Mouse (Mus musculus) heart, embryonic 15.5 days (tissue): ENCODE data around the gene Scfd2. TPM values are rescaled to one million over a fixed set of nuclear protein-coding genes. Genes with fewer than 3 reads are reported as not detected.
A peak's percentile ranks its signal among the peaks of the same experiment; 100 is the strongest.

Source experiments
- ATAC-seq: fragments of 200-750 bp; cut with Nextera tagmentation; replicated peaks from 2 replicates; pipeline ENCODE4 v1.8.0; 2017; ENCODE audit warnings: low read depth, moderate TSS enrichment; ENCODE audit not compliant: insufficient number of reproducible peaks, insufficient read depth, low FRiP score
- H3K27ac ChIP-seq: fragments of 300-500 bp; sonication (generic); 2 replicates; pipeline ENCODE4 v1.5.1; 2015; ENCODE audit warnings: mild to moderate bottlenecking, inconsistent platforms
- H3K27me3 ChIP-seq: fragments of 300-500 bp; sonication (generic); 2 replicates; pipeline ENCODE4 v1.6.1; 2015; ENCODE audit warnings: inconsistent platforms
- H3K36me3 ChIP-seq: fragments of 300-500 bp; sonication (generic); 2 replicates; pipeline ENCODE4 v1.6.1; 2015; ENCODE audit warnings: mild to moderate bottlenecking, inconsistent platforms
- H3K4me1 ChIP-seq: fragments of 300-500 bp; sonication (generic); replicated peaks from 2 replicates; pipeline ENCODE4 v1.6.1; 2015; ENCODE audit warnings: inconsistent platforms
- H3K4me2 ChIP-seq: fragments of 300-500 bp; sonication (generic); 2 replicates; pipeline ENCODE4 v1.6.1; 2015; ENCODE audit warnings: inconsistent platforms, mild to moderate bottlenecking, moderate library complexity
- H3K4me3 ChIP-seq: fragments of 300-500 bp; sonication (generic); 2 replicates; pipeline ENCODE4 v1.5.1; 2015; ENCODE audit warnings: mild to moderate bottlenecking, inconsistent platforms
- H3K9ac ChIP-seq: fragments of 300-500 bp; sonication (generic); 2 replicates; pipeline ENCODE4 v1.6.1; 2015; ENCODE audit warnings: mild to moderate bottlenecking, inconsistent platforms
- H3K9me3 ChIP-seq: fragments of 300-500 bp; sonication (generic); replicated peaks from 2 replicates; pipeline ENCODE4 v1.6.1; 2016; ENCODE audit warnings: inconsistent platforms
- WGBS: fragments of 180-500 bp; shearing (Covaris S2); methylation state at CpG from one replicate; pipeline ENCODE4 v1.1.7; 2015; ENCODE audit warnings: mixed read lengths; 5-methylcytosine and 5-hydroxymethylcytosine counted together
- polyA plus RNA-seq: library from polyadenylated mRNA; unstranded; fragments of >200 nt; fragmentation: Nextera tagmentation; extraction: Ambion mirVana; gene quantifications from 2 replicates; pipeline ENCODE4 v1.2.1, GENCODE M21; 2015

Gene Scfd2
- polyA plus RNA-seq = 12.8 and 13.8 TPM in 2 replicates

GRCm38 (mm10) chr5:74531630-74532280 is at the start of gene Scfd2:
TSS of gene Scfd2 (minus strand) at chr5:74531759.
- Histone ChIP-seq H3K9me3 (no peaks in the 10 kb centered on the region), H3K36me3 (no peaks in the 10 kb centered on the region), H3K4me3 (peak within 1 kb of the TSS; percentile 87), H3K4me1 (peaks cover 26% of the 10 kb centered on the region), H3K9ac (peak within 1 kb of the TSS; percentile 67), H3K27ac (peak within 1 kb of the TSS; percentile 77), H3K27me3 (no peaks in the 10 kb centered on the region), H3K4me2 (peak within 1 kb of the TSS; percentile 97)
- ATAC-seq = peak; percentile 83
- 6% methylated on average over 35 of the region's 35 CpGs for WGBS

DNA sequence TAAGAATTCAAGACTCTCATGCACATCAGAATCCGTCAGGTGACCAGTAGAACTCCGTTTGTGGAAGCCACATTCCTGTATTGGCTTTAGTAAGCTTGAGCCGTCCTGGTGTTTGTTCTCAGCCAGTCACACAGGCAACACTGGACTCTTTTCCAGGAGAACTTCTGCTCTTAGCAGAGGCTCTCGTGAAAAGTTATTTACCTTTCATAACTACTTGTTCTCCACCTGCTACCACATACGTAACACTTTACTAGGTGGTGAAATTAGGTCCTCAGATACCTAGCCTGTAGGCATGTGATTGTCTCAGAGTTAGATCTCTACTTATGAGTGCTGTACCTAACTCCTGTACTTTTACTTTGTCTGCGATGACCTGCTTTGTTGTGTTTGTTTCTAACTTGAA is 40.2 kb upstream of the Scfd2 start:
- 81% methylated on average over 6 of the region's 6 CpGs for WGBS
- no peak overlapping the region for H3K4me3 ChIP-seq
- no peak overlapping the region for H3K4me2 ChIP-seq
- no peak for ATAC-seq
- no peaks in the 10 kb centered on the region for H3K4me1 ChIP-seq
- H3K27me3 ChIP-seq = no peaks in the 10 kb centered on the region
- no peak overlapping the region for H3K27ac ChIP-seq
- H3K9me3 ChIP-seq = no peaks in the 10 kb centered on the region
- no peak overlapping the region for H3K9ac ChIP-seq
- H3K36me3 ChIP-seq = peaks cover 28% of the 10 kb centered on the region

GRCm38 (mm10) chr5:74561151-74561550 is 29.6 kb upstream of the Scfd2 start:
- no peak overlapping the region for H3K9ac ChIP-seq
- no peaks in the 10 kb centered on the region for H3K9me3 ChIP-seq
- WGBS = 94% methylated on average over 1 of the region's 1 CpGs
- ATAC-seq = no peak
- H3K4me3 ChIP-seq = no peak overlapping the region
- H3K4me2 ChIP-seq = no peak overlapping the region
- peaks cover 42% of the 10 kb centered on the region for H3K36me3 ChIP-seq
- peaks cover 5% of the 10 kb centered on the region; the same call in 1 of the 2 replicates for H3K4me1 ChIP-seq
- no peaks in the 10 kb centered on the region for H3K27me3 ChIP-seq
- H3K27ac ChIP-seq = no peak overlapping the region

- Histone ChIP-seq H3K36me3 (peaks cover 46% of the 10 kb centered on the region), H3K4me1 (no peaks in the 10 kb centered on the region), H3K4me3 (no peak overlapping the region), H3K9ac (no peak overlapping the region), H3K9me3 (no peaks in the 10 kb centered on the region), H3K27me3 (no peaks in the 10 kb centered on the region), H3K4me2 (no peak overlapping the region), H3K27ac (no peak overlapping the region)
- WGBS = 82% methylated on average over 8 of the region's 8 CpGs
- no peak for ATAC-seq
Observed at GRCm38 (mm10) chr5:74549566-74549965, 18.0 kb upstream of the Scfd2 start.

DNA sequence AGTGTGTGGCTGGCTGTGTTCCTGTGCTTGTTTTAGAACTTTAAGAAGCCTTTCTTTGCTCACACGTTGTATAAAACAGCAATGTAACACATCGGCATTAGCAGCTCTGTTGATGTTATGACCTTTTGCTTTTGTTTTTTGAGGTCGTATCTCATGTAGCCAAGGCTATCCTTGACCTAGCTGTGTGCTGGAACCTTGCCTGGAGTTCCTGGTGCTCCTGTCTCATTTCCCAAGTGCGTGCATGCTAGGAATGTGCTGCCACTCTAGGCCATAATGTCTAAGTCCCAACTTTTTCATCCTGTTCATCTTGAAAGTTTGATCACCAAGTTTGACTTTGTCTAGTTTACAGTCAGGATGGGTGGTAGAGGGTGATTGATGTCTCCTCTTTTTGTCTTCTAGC is 14.0 kb upstream of the Scfd2 start:
- Histone ChIP-seq H3K4me3 (no peak overlapping the region), H3K4me2 (no peak overlapping the region), H3K27ac (no peak overlapping the region), H3K27me3 (no peaks in the 10 kb centered on the region), H3K36me3 (peaks cover 53% of the 10 kb centered on the region), H3K9me3 (no peaks in the 10 kb centered on the region), H3K9ac (no peak overlapping the region), H3K4me1 (no peaks in the 10 kb centered on the region)
- ATAC-seq = no peak
- 88% methylated on average over 4 of the region's 4 CpGs for WGBS

DNA sequence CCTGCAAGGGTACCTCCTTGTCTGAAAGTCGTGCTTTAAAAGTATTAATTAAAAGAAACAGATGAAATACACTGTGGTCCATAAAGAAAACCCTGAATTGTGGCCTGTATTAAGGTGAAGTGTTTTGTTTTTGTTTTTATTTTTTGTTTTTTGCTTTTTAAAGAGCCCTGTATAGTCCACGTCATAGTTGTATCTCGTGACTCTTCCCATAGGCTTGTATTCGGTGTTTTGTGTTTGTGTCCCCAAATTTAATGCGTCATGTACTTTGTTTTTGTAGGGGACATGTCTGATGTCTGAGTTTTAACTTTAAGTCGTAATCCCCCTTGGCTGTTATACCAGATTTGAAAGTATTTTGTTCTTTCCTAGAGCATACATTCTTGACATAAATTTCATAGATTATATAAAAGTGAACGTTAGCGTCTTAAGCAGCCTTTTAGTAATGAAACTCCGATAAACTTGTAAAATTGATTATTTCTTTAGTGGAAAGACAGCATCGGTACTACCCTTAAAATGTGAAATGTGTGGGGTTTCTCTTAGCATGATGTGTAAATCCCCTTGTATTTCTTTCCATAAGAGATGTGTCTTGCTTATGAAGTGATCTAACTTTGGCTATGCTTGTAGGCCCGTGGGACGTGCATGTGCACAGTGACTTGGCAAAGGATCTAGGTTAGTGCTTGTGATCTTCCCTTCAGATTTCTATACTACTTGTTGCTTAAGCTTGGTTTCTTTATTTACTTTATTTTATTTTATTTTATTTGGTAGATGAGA is 4.8 kb upstream of the Scfd2 start:
- Histone ChIP-seq H3K4me2 (peak overlapping the region; percentile 70), H3K27me3 (no peaks in the 10 kb centered on the region), H3K4me3 (peak overlapping the region; percentile 70), H3K4me1 (peaks cover 17% of the 10 kb centered on the region), H3K9me3 (no peaks in the 10 kb centered on the region), H3K36me3 (0 out of 2 replicates have a peak, but pooled peaks cover 13% of the 10 kb centered on the region), H3K9ac (peak overlapping the region; percentile 84), H3K27ac (peak overlapping the region; percentile 97)
- ATAC-seq = no peak
- WGBS = 36% methylated on average over 12 of the region's 12 CpGs

DNA sequence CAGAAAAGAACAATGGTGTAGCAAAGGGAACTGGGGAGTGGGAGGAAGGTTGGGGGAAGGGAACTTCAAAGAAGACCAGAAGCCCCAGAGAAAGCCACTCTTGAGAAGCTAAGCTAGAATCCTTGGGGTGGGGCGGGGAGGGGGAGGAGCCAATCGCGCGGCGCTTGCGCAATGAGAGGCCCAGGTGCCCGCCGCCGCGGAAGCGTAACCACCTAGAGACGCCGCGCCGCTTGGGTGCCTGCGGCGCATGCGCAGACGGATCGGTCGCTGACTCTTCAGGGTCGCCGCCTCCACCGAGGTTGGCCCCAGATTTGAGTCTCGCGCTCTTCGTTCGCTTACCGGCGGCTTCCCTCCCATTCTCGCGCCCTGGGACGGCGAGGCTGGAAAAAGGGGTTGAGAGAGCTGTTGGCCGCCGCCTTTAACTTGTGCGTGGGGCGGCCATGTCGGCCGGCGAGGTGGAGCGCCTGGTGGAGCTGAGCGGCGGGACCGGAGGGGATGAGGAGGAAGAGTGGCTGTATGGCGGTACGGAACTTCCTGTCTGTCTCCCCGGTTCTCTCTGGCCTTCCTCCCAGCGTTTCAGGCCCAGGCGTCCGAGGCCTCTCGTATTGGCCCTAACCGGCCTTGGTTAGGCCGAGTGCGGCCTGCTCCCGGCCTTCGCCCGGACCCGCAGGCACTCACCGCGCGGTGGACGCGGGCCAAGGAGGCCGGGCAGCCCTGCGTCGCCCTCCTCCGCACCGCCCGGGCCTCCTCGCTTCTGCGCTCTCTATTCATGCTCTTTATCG is 3.9 kb upstream of the Scfd2 start, which contains the start of gene Fip1l1:
Gene Fip1l1, plus strand, starts transcription at position 210 of the 782 bp plus-strand sequence.
- Histone ChIP-seq H3K4me3 (peak within 1 kb of the TSS; percentile 70), H3K36me3 (0 out of 2 replicates have a peak, but pooled peaks cover 11% of the 10 kb centered on the region), H3K9ac (peak within 1 kb of the TSS; percentile 84), H3K27ac (peak within 1 kb of the TSS; percentile 97), H3K4me1 (peaks cover 25% of the 10 kb centered on the region), H3K27me3 (no peaks in the 10 kb centered on the region), H3K4me2 (peak within 1 kb of the TSS; percentile 70), H3K9me3 (no peaks in the 10 kb centered on the region)
- ATAC-seq = peak; percentile 89
- WGBS = under 1% methylated on average over 73 of the region's 73 CpGs

DNA sequence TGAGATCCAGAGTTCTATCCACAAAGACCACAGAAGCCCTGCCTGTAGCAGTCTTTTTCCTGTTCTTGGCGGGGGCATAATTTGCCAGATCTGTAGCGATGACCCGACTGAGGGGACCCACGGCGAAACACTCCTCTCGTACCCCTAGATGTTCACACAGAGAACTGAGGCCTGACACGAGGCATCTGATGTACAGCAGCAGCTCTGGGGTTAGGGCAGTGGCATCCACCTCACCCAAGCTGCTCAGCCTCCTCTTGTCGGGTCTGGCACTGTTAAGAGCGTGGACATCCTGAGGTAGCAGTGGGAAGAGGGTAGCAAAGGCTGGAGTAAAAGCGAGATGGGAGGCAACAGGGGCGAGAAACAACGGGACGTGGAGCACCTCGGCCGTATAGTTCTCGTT is 774 bp downstream of the Scfd2 start:
- no peaks in the 10 kb centered on the region for H3K9me3 ChIP-seq
- no peak overlapping the region for H3K27ac ChIP-seq
- ATAC-seq = no peak
- 18% methylated on average over 16 of the region's 16 CpGs for WGBS
- peaks cover 20% of the 10 kb centered on the region for H3K4me1 ChIP-seq
- no peaks in the 10 kb centered on the region for H3K27me3 ChIP-seq
- peak overlapping the region; percentile 97 for H3K4me2 ChIP-seq
- H3K36me3 ChIP-seq = no peaks in the 10 kb centered on the region
- peak overlapping the region; percentile 87 for H3K4me3 ChIP-seq
- peak overlapping the region; percentile 67 for H3K9ac ChIP-seq

GRCm38 (mm10) chr5:74527025-74527424 is 4.5 kb downstream of the Scfd2 start:
- H3K4me1 ChIP-seq = peaks cover 14% of the 10 kb centered on the region
- H3K27ac ChIP-seq = no peak overlapping the region
- ATAC-seq = no peak
- H3K4me2 ChIP-seq = no peak overlapping the region
- no peaks in the 10 kb centered on the region for H3K9me3 ChIP-seq
- no peaks in the 10 kb centered on the region for H3K27me3 ChIP-seq
- 76% methylated on average over 5 of the region's 5 CpGs for WGBS
- H3K4me3 ChIP-seq = no peak overlapping the region
- no peaks in the 10 kb centered on the region for H3K36me3 ChIP-seq
- H3K9ac ChIP-seq = no peak overlapping the region

- no peak for ATAC-seq
- no peak overlapping the region for H3K4me3 ChIP-seq
- no peaks in the 10 kb centered on the region for H3K9me3 ChIP-seq
- no peak overlapping the region for H3K27ac ChIP-seq
- no peak overlapping the region for H3K4me2 ChIP-seq
- no peak overlapping the region for H3K9ac ChIP-seq
- H3K4me1 ChIP-seq = no peaks in the 10 kb centered on the region
- H3K36me3 ChIP-seq = no peaks in the 10 kb centered on the region
- no peaks in the 10 kb centered on the region for H3K27me3 ChIP-seq
Observed at GRCm38 (mm10) chr5:74511686-74512085, 19.9 kb downstream of the Scfd2 start.

GRCm38 (mm10) chr5:74492705-74493104 is 38.9 kb downstream of the Scfd2 start:
- no peak overlapping the region for H3K4me2 ChIP-seq
- no peak overlapping the region for H3K4me3 ChIP-seq
- no peaks in the 10 kb centered on the region for H3K36me3 ChIP-seq
- ATAC-seq = no peak
- H3K9me3 ChIP-seq = no peaks in the 10 kb centered on the region
- no peak overlapping the region for H3K9ac ChIP-seq
- WGBS = 73% methylated on average over 3 of the region's 3 CpGs
- H3K27me3 ChIP-seq = no peaks in the 10 kb centered on the region
- H3K27ac ChIP-seq = no peak overlapping the region
- no peaks in the 10 kb centered on the region for H3K4me1 ChIP-seq
